Mouse (Mus musculus) left cerebral cortex, postnatal 14 days (tissue): ENCODE measurements around the gene Cyp2d26. TPM values are rescaled to one million over a fixed set of nuclear protein-coding genes. Genes with fewer than 3 reads are reported as not detected.
"Not testable (repeated sequence)": the region's sequence is repeated elsewhere in the genome, so short reads cannot be mapped to it uniquely, and the experiment has no call there.

Experiments
- DNase-seq, 2 experiments: peaks; one replicate each; pipeline ENCODE4 v3.0.0; 2021 to 2022; ENCODE audit warnings: low spot score in 2 of 2, mixed read lengths in 1 of 2
- intact Hi-C: fragments of 180-260 bp; cut with DNase I; formaldehyde crosslinking; loops from one replicate; pipeline ENCODE4 v1.15.1; 2025
- microRNA-seq, 2 experiments: library from miRNA; unstranded; fragments of <30 nt; microRNA quantifications; one replicate each; pipeline ENCODE4 v1.2.0; 2022
- total RNA-seq, 2 experiments: library from RNA; stranded (reverse); gene quantifications; 2 replicates each; pipeline ENCODE4 v1.2.3; 2021

Gene Cyp2d26
- total RNA-seq, 2 experiments from 2014 or later = not detected

GRCm38 (mm10) chr15:82777856-82778255 is 16.2 kb downstream of the Cyp2d26 start:
- DNase-seq, intact Hi-C loops: not testable (repeated sequence)

GRCm38 (mm10) chr15:82765943-82766342 is 28.2 kb downstream of the Cyp2d26 start:
- intact Hi-C loops = no loop called here
- DNase-seq = no peak

GRCm38 (mm10) chr15:82764881-82765280 is 29.2 kb downstream of the Cyp2d26 start:
- no peak for DNase-seq
- intact Hi-C loops = no loop called here

GRCm38 (mm10) chr15:82763631-82764420 is 30.3 kb downstream of the Cyp2d26 start, which contains the start of gene Cyp2d40:
Cyp2d40 (minus strand) TSS chr15:82764183.
- no peak for DNase-seq
- intact Hi-C loops = no loop called here

- intact Hi-C loops = no loop called here
- DNase-seq = no peak
Observed at GRCm38 (mm10) chr15:82748141-82748540, 46.0 kb downstream of the Cyp2d26 start.

- no peak for DNase-seq
- intact Hi-C loops = no loop called here
Observed at GRCm38 (mm10) chr15:82747516-82747915, 46.6 kb downstream of the Cyp2d26 start.

Small RNA genes lying within 50 kb of the gene (microRNA-seq; reads per million reads assigned to microRNA genes)
- gene Gm27618 = 0 reads per million in 2 experiments

Other genes with a start within 250 kb of the Cyp2d26 start
- not detected for gene Cyp2d12, start 239.2 kb downstream of the Cyp2d26 start, total RNA-seq
- not detected for gene Cyp2d34, start 173.3 kb downstream of the Cyp2d26 start, total RNA-seq
- not detected for gene Cyp2d40, start 30.1 kb downstream of the Cyp2d26 start, total RNA-seq
- 100 to 1,000 TPM; 127 to 151 TPM for gene Tcf20, start 193.6 kb upstream of the Cyp2d26 start, total RNA-seq
- 1 to 10 TPM; 2.2 to 2.9 TPM for gene Nfam1, start 239.0 kb upstream of the Cyp2d26 start, total RNA-seq